Mouse (Mus musculus) embryonic facial prominence, embryonic 11.5 days (tissue): ENCODE measurements at regions not wholly inside any gene's neighbourhood (a gene's known extent, or its start where the extent isn't known, plus 50 kb on each side); places are given as distances from the start of the nearest gene placed in this dataset.

Experiments
- ATAC-seq: fragments of 200-750 bp; cut with Nextera tagmentation; replicated peaks from 2 replicates; pipeline ENCODE4 v1.8.0; 2017; ENCODE audit warnings: low read depth; ENCODE audit not compliant: insufficient number of reproducible peaks, low FRiP score, low TSS enrichment
- DNase-seq: peaks from one replicate; pipeline ENCODE4 v3.0.0-alpha.2; 2015; ENCODE audit warnings: low spot score
- H3K27ac ChIP-seq: fragments of 300-500 bp; sonication (generic); replicated peaks from 2 replicates; pipeline ENCODE4 v1.5.1; 2014; ENCODE audit warnings: mild to moderate bottlenecking, low read depth, low read length, control low read depth
- H3K27me3 ChIP-seq: fragments of 300-500 bp; sonication (generic); 2 replicates; pipeline ENCODE4 v1.6.1; 2014; ENCODE audit warnings: mild to moderate bottlenecking, low read length, moderate library complexity, mixed read lengths; ENCODE audit not compliant: control insufficient read depth, insufficient read depth
- H3K36me3 ChIP-seq: fragments of 300-500 bp; sonication (generic); replicated peaks from 2 replicates; pipeline ENCODE4 v1.6.1; 2014; ENCODE audit warnings: low read depth, mild to moderate bottlenecking, low read length, moderate library complexity, mixed read lengths; ENCODE audit not compliant: control insufficient read depth, insufficient read depth
- H3K4me1 ChIP-seq: fragments of 300-500 bp; sonication (generic); 2 replicates; pipeline ENCODE4 v1.6.1; 2014; ENCODE audit warnings: low read length, mixed read lengths; ENCODE audit not compliant: control insufficient read depth, insufficient read depth
- H3K4me2 ChIP-seq: fragments of 300-500 bp; sonication (generic); 2 replicates; pipeline ENCODE4 v1.6.1; 2014; ENCODE audit warnings: low read depth, mild to moderate bottlenecking, control low read depth, low read length, moderate library complexity
- H3K4me3 ChIP-seq: fragments of 300-500 bp; sonication (generic); 2 replicates; pipeline ENCODE4 v1.5.1; 2014; ENCODE audit warnings: low read depth, low read length, control low read depth
- H3K9ac ChIP-seq: fragments of 300-500 bp; sonication (generic); replicated peaks from 2 replicates; pipeline ENCODE4 v1.6.1; 2014; ENCODE audit warnings: mild to moderate bottlenecking, control low read depth, low read length
- H3K9me3 ChIP-seq: fragments of 300-500 bp; sonication (generic); replicated peaks from 2 replicates; pipeline ENCODE4 v1.6.1; 2016; ENCODE audit warnings: mild to moderate bottlenecking, low read length, inconsistent platforms, mixed read lengths; ENCODE audit not compliant: control insufficient read depth
- WGBS: fragments of 180-500 bp; shearing (Covaris S2); extraction: QIAGEN DNeasy Blood & Tissue Kit; methylation state at CpG from one replicate; pipeline ENCODE4 v1.1.7; 2014; 5-methylcytosine and 5-hydroxymethylcytosine counted together

DNA sequence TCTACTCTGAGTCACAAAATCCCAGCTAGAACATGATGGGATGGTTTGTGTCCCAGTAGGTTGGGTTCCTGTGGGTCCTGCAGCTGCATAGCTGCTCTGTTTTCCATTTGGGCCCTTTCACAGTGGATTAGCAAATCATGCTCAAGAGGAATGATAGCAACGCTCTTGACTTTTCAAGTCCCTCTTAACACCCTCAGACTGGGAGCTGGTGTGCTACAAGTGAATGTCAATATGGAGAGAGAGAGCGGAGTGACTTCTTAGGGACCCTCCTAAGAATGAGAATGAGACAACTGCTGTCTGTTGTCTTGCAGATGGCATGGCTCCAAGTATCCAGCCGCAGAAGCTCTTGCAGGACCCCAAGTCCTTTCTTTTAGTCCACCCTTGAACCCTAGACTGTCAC is 198.1 kb upstream of the Slc24a2 start:
- WGBS = 82% methylated on average over 3 of the region's 3 CpGs
- Histone ChIP-seq H3K27me3 (no peaks in the 10 kb centered on the region), H3K9me3 (no peaks in the 10 kb centered on the region), H3K4me2 (no peak overlapping the region), H3K4me1 (no peaks in the 10 kb centered on the region), H3K27ac (no peak overlapping the region), H3K4me3 (no peak overlapping the region), H3K36me3 (no peaks in the 10 kb centered on the region), H3K9ac (no peak overlapping the region)
- ATAC-seq (no peak), DNase-seq (no peak)

DNA sequence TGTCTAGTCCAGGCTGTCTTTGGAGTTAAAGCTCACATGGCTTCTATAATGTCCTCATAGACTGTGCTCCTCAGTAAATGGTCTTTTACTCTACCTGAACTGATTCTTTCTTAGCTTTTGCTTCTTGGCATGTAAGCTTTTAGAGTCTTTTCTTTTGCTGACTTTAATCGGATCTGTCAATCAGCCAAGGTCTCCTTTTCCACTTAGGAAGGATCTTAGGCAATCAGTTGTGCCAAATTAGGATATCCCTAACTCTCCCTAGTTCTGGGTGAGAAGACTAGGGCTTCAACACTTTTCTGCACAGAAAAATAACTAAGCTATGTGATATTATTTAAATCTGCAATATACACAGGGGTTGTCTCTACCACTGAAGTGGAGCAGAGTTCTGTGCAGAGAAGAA is 193.8 kb upstream of the Slc24a2 start:
- Histone ChIP-seq H3K27ac (no peak overlapping the region), H3K9me3 (no peaks in the 10 kb centered on the region), H3K4me3 (no peak overlapping the region), H3K4me1 (no peaks in the 10 kb centered on the region), H3K36me3 (no peaks in the 10 kb centered on the region), H3K9ac (no peak overlapping the region), H3K4me2 (no peak overlapping the region), H3K27me3 (no peaks in the 10 kb centered on the region)
- WGBS = 88% methylated on average over 1 of the region's 1 CpGs
- DNase-seq (no peak), ATAC-seq (no peak)

DNA sequence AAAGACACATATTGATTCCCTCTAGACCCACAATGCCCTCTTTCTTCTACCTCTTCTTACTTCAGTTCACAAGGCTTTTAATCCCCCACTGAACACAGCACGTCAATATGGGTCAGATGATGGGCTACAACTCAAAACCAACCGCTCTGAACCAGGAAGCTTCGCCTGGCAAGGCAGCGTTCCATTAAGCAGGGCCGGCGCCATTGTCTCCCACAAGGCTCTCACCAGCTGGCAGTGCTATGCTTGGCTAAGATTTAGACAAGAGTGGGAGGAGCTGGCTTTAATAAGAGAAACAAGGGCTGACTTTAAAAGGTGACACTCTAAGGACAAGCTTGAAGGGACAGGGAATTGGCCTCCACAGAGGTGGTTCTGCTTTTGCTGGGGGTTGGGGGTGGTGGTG is 192.3 kb upstream of the Slc24a2 start:
- Histone ChIP-seq H3K36me3 (no peaks in the 10 kb centered on the region), H3K9ac (no peak overlapping the region), H3K4me3 (no peak overlapping the region), H3K4me2 (no peak overlapping the region), H3K9me3 (no peaks in the 10 kb centered on the region), H3K4me1 (no peaks in the 10 kb centered on the region), H3K27ac (no peak overlapping the region), H3K27me3 (no peaks in the 10 kb centered on the region)
- no peak for ATAC-seq
- 58% methylated on average over 6 of the region's 6 CpGs for WGBS
- DNase-seq = peak; percentile 12

DNA sequence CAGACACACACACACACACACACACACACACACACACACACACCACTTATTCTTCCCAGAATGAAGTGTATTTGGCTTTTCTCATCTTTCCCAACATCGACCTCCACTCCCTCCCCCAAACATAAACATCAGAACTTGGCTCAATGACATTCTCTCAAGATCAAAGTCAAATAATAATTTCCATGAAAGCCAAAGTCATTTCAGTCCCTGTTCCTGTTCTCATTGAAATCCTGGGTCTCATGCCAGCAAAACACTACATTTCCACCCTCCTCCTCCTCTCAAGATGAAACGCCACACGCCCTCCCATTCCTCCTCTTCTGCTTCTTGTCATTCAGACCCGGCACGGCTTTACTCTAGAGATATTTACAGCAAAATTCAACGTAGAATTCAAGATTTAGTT is 173.1 kb upstream of the Slc24a2 start:
- DNase-seq (peak; percentile 52), ATAC-seq (no peak)
- Histone ChIP-seq H3K27ac (no peak overlapping the region), H3K4me2 (no peak overlapping the region), H3K9me3 (no peaks in the 10 kb centered on the region), H3K4me3 (no peak overlapping the region), H3K9ac (no peak overlapping the region), H3K36me3 (no peaks in the 10 kb centered on the region), H3K27me3 (no peaks in the 10 kb centered on the region), H3K4me1 (no peaks in the 10 kb centered on the region)
- WGBS = 47% methylated on average over 6 of the region's 6 CpGs

DNA sequence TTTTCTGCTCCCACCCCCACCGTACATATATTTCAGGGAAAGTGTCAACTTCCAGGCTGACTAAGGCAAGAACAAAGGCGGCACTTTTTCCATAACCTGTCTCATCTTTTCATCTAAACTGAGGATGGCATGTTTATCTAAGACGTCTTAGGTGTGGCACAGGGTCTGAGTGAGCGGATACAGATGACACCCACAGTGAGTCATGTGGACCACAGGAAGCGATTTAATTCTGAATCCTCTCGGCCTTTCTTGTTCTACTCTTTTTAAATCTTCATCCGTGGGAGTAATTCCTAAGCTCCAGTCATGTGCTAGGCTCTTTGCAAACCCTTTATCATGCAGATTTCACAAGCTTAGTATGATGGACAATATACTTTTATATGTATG is 171.9 kb upstream of the Slc24a2 start:
- H3K27ac ChIP-seq = no peak overlapping the region
- no peak for ATAC-seq
- 61% methylated on average over 7 of the region's 7 CpGs for WGBS

DNA sequence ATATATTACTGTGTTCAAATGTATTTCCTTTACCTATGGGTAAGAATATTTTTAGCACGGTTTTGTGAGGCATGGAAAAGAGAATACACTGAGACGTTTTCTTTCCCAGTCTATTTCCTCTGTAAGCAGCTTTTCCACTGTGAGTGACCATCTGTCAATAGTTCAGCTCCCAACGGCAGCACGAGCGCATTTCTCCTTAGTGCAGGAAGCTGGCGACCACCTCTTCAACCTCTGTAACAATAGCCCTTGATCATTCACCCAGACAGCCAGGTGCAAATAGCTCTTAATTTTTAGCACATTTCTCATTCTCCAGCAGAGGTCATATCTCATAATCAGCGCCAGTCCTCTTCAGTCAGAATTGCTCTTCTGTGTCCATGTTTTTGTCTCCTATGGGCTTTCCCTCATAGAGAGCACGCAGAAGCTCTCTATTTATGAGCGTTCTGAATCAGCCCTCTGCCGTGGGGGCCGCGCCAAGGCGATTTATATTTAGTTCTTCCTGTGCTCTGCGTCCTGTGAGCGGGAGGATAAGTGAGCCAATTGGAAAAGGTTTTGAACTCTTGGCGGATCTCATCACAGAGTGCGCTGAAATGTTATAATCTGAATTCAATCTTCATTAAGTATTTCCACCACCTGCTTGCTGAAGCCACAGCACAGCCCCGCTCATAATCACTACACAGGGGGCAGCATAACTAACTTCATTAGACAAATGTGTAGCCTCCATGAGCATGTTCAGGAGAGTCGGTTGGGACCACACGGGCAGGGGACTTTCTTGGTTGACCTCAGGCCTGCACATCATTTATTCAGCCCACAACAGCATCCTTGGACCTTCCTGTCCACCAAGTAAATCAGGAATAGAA is 171.3 kb upstream of the Slc24a2 start:
- Histone ChIP-seq H3K4me3 (no peak overlapping the region), H3K9me3 (no peaks in the 10 kb centered on the region), H3K9ac (no peak overlapping the region), H3K27me3 (no peaks in the 10 kb centered on the region), H3K4me2 (no peak overlapping the region; the same call in 1 of the 2 replicates), H3K36me3 (no peaks in the 10 kb centered on the region), H3K27ac (peak overlapping the region; percentile 28; the same call in 1 of the 2 replicates), H3K4me1 (no peaks in the 10 kb centered on the region)
- peak; percentile 54 for DNase-seq
- 48% methylated on average over 20 of the region's 20 CpGs for WGBS
- ATAC-seq = no peak

More for the DNA sequence above, 171.9 kb upstream of the Slc24a2 start:
- Histone ChIP-seq H3K9me3 (no peaks in the 10 kb centered on the region), H3K36me3 (no peaks in the 10 kb centered on the region), H3K4me1 (no peaks in the 10 kb centered on the region), H3K9ac (no peak overlapping the region), H3K4me3 (no peak overlapping the region), H3K4me2 (no peak overlapping the region), H3K27me3 (no peaks in the 10 kb centered on the region)
- DNase-seq = no peak

DNA sequence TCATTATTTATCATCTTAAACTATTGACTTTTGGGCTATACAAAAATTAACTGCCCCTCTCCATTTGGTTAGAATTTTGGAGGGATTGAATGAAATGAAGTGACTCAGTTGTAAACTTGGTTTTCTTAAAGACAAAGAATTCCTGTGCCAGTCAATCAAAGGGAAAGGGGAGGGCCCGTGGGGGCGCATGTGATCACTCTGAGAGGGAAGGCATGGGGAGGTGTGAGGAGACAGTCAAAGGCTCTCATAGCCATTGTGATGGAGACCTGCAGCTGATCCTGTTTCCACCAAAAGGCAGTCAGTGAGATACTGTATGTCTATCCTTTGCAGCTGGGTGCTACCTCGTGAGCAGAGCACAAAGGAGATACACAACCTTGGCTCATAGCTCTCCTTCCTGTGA is 156.6 kb upstream of the Slc24a2 start:
- Histone ChIP-seq H3K4me2 (no peak overlapping the region), H3K9ac (no peak overlapping the region), H3K36me3 (no peaks in the 10 kb centered on the region), H3K27me3 (no peaks in the 10 kb centered on the region), H3K27ac (no peak overlapping the region), H3K9me3 (no peaks in the 10 kb centered on the region), H3K4me1 (no peaks in the 10 kb centered on the region), H3K4me3 (no peak overlapping the region)
- WGBS = 86% methylated on average over 3 of the region's 3 CpGs
- DNase-seq (no peak), ATAC-seq (no peak)

DNA sequence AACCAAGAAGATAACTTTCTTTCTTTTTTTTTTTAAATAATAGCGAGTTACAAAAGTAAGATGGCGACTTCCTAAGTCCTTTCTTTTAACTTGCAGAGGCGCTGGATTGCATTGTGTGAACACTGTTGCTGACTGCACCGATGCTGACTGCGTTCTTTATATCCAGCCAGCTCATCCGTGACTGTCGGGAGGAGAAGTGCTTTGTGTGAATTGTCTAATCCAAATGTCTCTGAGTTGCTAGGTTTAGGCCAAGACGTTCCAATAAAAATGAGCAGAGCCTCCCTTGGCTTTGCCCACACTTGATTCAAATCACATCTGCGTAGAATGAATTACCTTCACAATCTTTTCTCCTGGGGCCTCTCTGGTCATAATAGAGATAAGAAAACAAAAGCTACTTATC is 156.0 kb upstream of the Slc24a2 start:
- DNase-seq = no peak
- H3K4me1 ChIP-seq = no peaks in the 10 kb centered on the region
- no peaks in the 10 kb centered on the region for H3K36me3 ChIP-seq
- ATAC-seq = no peak
- no peak overlapping the region for H3K9ac ChIP-seq
- H3K4me2 ChIP-seq = no peak overlapping the region
- no peaks in the 10 kb centered on the region for H3K9me3 ChIP-seq
- WGBS = 65% methylated on average over 9 of the region's 9 CpGs
- no peak overlapping the region for H3K4me3 ChIP-seq
- H3K27me3 ChIP-seq = no peaks in the 10 kb centered on the region
- H3K27ac ChIP-seq = no peak overlapping the region
